Mouse (Mus musculus) embryonic facial prominence, embryonic 11.5 days (tissue): ENCODE measurements around the gene Kif13a. TPM values are rescaled to one million over a fixed set of nuclear protein-coding genes. Genes with fewer than 3 reads are reported as not detected.

ENCODE experiments used
- ATAC-seq: fragments of 200-750 bp; cut with Nextera tagmentation; replicated peaks from 2 replicates; pipeline ENCODE4 v1.8.0; 2017; ENCODE audit warnings: low read depth; ENCODE audit not compliant: insufficient number of reproducible peaks, low FRiP score, low TSS enrichment
- DNase-seq: peaks from one replicate; pipeline ENCODE4 v3.0.0-alpha.2; 2015; ENCODE audit warnings: low spot score
- H3K27ac ChIP-seq: fragments of 300-500 bp; sonication (generic); replicated peaks from 2 replicates; pipeline ENCODE4 v1.5.1; 2014; ENCODE audit warnings: mild to moderate bottlenecking, low read depth, low read length, control low read depth
- H3K27me3 ChIP-seq: fragments of 300-500 bp; sonication (generic); 2 replicates; pipeline ENCODE4 v1.6.1; 2014; ENCODE audit warnings: mild to moderate bottlenecking, low read length, moderate library complexity, mixed read lengths; ENCODE audit not compliant: control insufficient read depth, insufficient read depth
- H3K36me3 ChIP-seq: fragments of 300-500 bp; sonication (generic); replicated peaks from 2 replicates; pipeline ENCODE4 v1.6.1; 2014; ENCODE audit warnings: low read depth, mild to moderate bottlenecking, low read length, moderate library complexity, mixed read lengths; ENCODE audit not compliant: control insufficient read depth, insufficient read depth
- H3K4me1 ChIP-seq: fragments of 300-500 bp; sonication (generic); 2 replicates; pipeline ENCODE4 v1.6.1; 2014; ENCODE audit warnings: low read length, mixed read lengths; ENCODE audit not compliant: control insufficient read depth, insufficient read depth
- H3K4me2 ChIP-seq: fragments of 300-500 bp; sonication (generic); 2 replicates; pipeline ENCODE4 v1.6.1; 2014; ENCODE audit warnings: low read depth, mild to moderate bottlenecking, control low read depth, low read length, moderate library complexity
- H3K4me3 ChIP-seq: fragments of 300-500 bp; sonication (generic); 2 replicates; pipeline ENCODE4 v1.5.1; 2014; ENCODE audit warnings: low read depth, low read length, control low read depth
- H3K9ac ChIP-seq: fragments of 300-500 bp; sonication (generic); replicated peaks from 2 replicates; pipeline ENCODE4 v1.6.1; 2014; ENCODE audit warnings: mild to moderate bottlenecking, control low read depth, low read length
- H3K9me3 ChIP-seq: fragments of 300-500 bp; sonication (generic); replicated peaks from 2 replicates; pipeline ENCODE4 v1.6.1; 2016; ENCODE audit warnings: mild to moderate bottlenecking, low read length, inconsistent platforms, mixed read lengths; ENCODE audit not compliant: control insufficient read depth
- WGBS: fragments of 180-500 bp; shearing (Covaris S2); extraction: QIAGEN DNeasy Blood & Tissue Kit; methylation state at CpG from one replicate; pipeline ENCODE4 v1.1.7; 2014; 5-methylcytosine and 5-hydroxymethylcytosine counted together
- polyA plus RNA-seq: library from polyadenylated mRNA; unstranded; fragments of >200 nt; fragmentation: Nextera tagmentation; extraction: Ambion mirVana; gene quantifications from 2 replicates; pipeline ENCODE4 v1.2.1, GENCODE M21; 2014

Kif13a gene
- polyA plus RNA-seq, 1 experiment from 2014 or later, result 19.1 TPM

- H3K4me2 ChIP-seq, result no peak overlapping the region
- H3K27ac ChIP-seq, result no peak overlapping the region
- 88% methylated on average over 8 of the region's 8 CpGs for WGBS
- H3K9me3 ChIP-seq, result no peaks in the 10 kb centered on the region
- H3K27me3 ChIP-seq, result no peaks in the 10 kb centered on the region
- H3K4me1 ChIP-seq, result no peaks in the 10 kb centered on the region
- no peak overlapping the region for H3K9ac ChIP-seq
- ATAC-seq (no peak), DNase-seq (no peak)
- H3K36me3 ChIP-seq, result no peaks in the 10 kb centered on the region
- no peak overlapping the region for H3K4me3 ChIP-seq
Observed at GRCm38 (mm10) chr13:46858835-46859152, 70.9 kb downstream of the Kif13a start.

- 92% methylated on average over 8 of the region's 8 CpGs for WGBS
- DNase-seq, result no peak
Observed at GRCm38 (mm10) chr13:46858143-46858834, 71.4 kb downstream of the Kif13a start.

DNA sequence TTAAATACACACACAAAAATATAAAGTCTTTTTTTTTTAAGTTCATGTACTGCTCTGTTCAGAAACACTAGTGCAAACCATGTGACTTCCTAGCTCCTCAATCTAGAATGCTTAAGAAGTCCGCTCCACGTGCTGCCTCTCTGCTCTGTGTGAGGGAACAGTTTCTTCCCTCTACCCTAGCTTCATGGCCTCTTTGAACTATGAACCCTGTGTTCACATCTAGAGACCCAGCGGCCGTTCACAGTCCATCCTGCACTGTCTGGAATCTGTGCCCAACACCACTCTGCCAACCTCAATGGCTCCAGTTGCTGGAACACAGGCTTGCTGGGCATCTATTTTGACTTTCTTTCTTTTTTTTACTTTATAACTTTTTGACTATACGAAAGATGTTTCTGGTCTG is 75.2 kb downstream of the Kif13a start:
- Histone ChIP-seq H3K27ac (no peak overlapping the region), H3K9ac (no peak overlapping the region), H3K27me3 (no peaks in the 10 kb centered on the region), H3K9me3 (no peaks in the 10 kb centered on the region), H3K4me1 (no peaks in the 10 kb centered on the region), H3K4me2 (no peak overlapping the region), H3K36me3 (no peaks in the 10 kb centered on the region), H3K4me3 (no peak overlapping the region)
- 86% methylated on average over 5 of the region's 5 CpGs for WGBS
- no peak for ATAC-seq
- no peak for DNase-seq

More at GRCm38 (mm10) chr13:46858143-46858834, 71.4 kb downstream of the Kif13a start:
- no peak for ATAC-seq
- H3K4me3 ChIP-seq, result no peak overlapping the region
- no peaks in the 10 kb centered on the region for H3K4me1 ChIP-seq
- H3K9me3 ChIP-seq, result no peaks in the 10 kb centered on the region
- H3K27me3 ChIP-seq, result no peaks in the 10 kb centered on the region
- H3K27ac ChIP-seq, result no peak overlapping the region
- no peak overlapping the region for H3K9ac ChIP-seq
- no peaks in the 10 kb centered on the region for H3K36me3 ChIP-seq
- H3K4me2 ChIP-seq, result no peak overlapping the region

GRCm38 (mm10) chr13:46852470-46852869 is 77.2 kb downstream of the Kif13a start:
- DNase-seq (no peak), ATAC-seq (no peak)
- no peaks in the 10 kb centered on the region for H3K27me3 ChIP-seq
- 90% methylated on average over 4 of the region's 4 CpGs for WGBS
- no peak overlapping the region for H3K4me3 ChIP-seq
- no peak overlapping the region for H3K4me2 ChIP-seq
- no peaks in the 10 kb centered on the region for H3K4me1 ChIP-seq
- H3K36me3 ChIP-seq, result no peaks in the 10 kb centered on the region
- no peaks in the 10 kb centered on the region for H3K9me3 ChIP-seq
- H3K27ac ChIP-seq, result no peak overlapping the region
- no peak overlapping the region for H3K9ac ChIP-seq

GRCm38 (mm10) chr13:46845456-46845855 is 84.2 kb downstream of the Kif13a start:
- H3K4me3 ChIP-seq, result no peak overlapping the region
- DNase-seq, result no peak
- 80% methylated on average over 9 of the region's 9 CpGs for WGBS

DNA sequence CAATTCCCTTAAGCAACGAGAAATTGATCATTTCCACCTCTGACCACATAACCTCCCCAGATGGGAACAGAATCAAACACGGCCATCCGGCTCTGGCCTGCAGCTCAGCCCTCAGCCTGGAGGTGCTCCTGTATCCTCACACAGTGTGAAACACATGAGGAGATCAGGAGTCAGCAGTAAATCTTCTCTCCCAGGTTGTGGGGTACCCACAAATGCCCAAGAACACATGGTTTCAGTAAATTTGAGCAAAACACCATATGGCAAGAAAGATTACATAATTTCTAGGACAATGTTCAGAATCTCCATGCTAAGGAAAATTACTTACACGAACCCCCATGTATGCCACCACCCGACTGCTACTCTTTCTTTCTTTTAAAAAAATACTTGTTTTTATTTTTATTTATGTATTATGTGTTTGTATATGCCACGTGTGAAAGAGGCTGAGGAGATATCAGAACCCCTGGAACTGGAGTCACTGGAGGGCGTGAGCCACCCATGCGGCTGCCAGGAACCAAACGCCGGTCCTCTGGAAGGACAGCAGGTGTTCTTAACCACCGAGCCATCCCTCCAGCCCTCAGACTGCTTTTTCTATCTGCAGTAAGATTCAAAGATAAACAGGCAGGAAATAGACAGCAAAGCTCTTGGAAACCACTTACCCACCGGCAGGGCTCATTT is 85.0 kb downstream of the Kif13a start:
- no peak for DNase-seq
- no peak overlapping the region for H3K4me3 ChIP-seq
- 87% methylated on average over 12 of the region's 12 CpGs for WGBS

More at GRCm38 (mm10) chr13:46845456-46845855, 84.2 kb downstream of the Kif13a start:
- Histone ChIP-seq H3K4me2 (no peak overlapping the region), H3K9me3 (no peaks in the 10 kb centered on the region), H3K9ac (no peak overlapping the region), H3K36me3 (no peaks in the 10 kb centered on the region), H3K27me3 (no peaks in the 10 kb centered on the region), H3K4me1 (no peaks in the 10 kb centered on the region), H3K27ac (no peak overlapping the region)
- ATAC-seq, result no peak

GRCm38 (mm10) chr13:46843646-46844045 is 86.0 kb downstream of the Kif13a start:
- Histone ChIP-seq H3K36me3 (no peaks in the 10 kb centered on the region), H3K4me1 (no peaks in the 10 kb centered on the region), H3K27me3 (no peaks in the 10 kb centered on the region), H3K4me2 (no peak overlapping the region), H3K27ac (no peak overlapping the region), H3K9me3 (no peaks in the 10 kb centered on the region), H3K9ac (no peak overlapping the region), H3K4me3 (no peak overlapping the region)
- no peak for DNase-seq
- ATAC-seq, result no peak
- WGBS, result 90% methylated on average over 3 of the region's 3 CpGs

More for the DNA sequence above, 85.0 kb downstream of the Kif13a start:
- Histone ChIP-seq H3K9ac (no peak overlapping the region), H3K27me3 (no peaks in the 10 kb centered on the region), H3K27ac (no peak overlapping the region), H3K4me1 (no peaks in the 10 kb centered on the region), H3K4me2 (no peak overlapping the region), H3K9me3 (no peaks in the 10 kb centered on the region), H3K36me3 (no peaks in the 10 kb centered on the region)
- ATAC-seq, result no peak

- Histone ChIP-seq H3K9me3 (no peaks in the 10 kb centered on the region), H3K36me3 (no peaks in the 10 kb centered on the region), H3K4me3 (no peak overlapping the region), H3K9ac (no peak overlapping the region), H3K27ac (no peak overlapping the region), H3K4me2 (no peak overlapping the region), H3K27me3 (no peaks in the 10 kb centered on the region), H3K4me1 (no peaks in the 10 kb centered on the region)
- DNase-seq (no peak), ATAC-seq (no peak)
- 75% methylated on average over 8 of the region's 8 CpGs for WGBS
Observed at GRCm38 (mm10) chr13:46842185-46842584, 87.5 kb downstream of the Kif13a start.
